Mouse (Mus musculus): ENCODE results near the gene Myh1. TPM values are rescaled to one million over a fixed set of nuclear protein-coding genes. Genes with fewer than 3 reads are reported as not detected.

Myh1 gene
- polyA plus RNA-seq, 1 experiment from 2014 or later, result 0.14 TPM

GRCm38 (mm10) chr11:67221803-67222202 is 22.0 kb downstream of the Myh1 start:
- Histone ChIP-seq H3K36me3 (ENCODE audit: control insufficient read depth, insufficient read depth) (no peaks in the 10 kb centered on the region), H3K4me3 (ENCODE audit: low read depth, low read length) (no peak overlapping the region), H3K9ac (ENCODE audit: low read depth, low read length) (no peak overlapping the region), H3K4me1 (ENCODE audit: control insufficient read depth, low read depth, low read length) (no peaks in the 10 kb centered on the region), H3K27me3 (ENCODE audit: control insufficient read depth, insufficient read depth, low read depth, low read length) (no peaks in the 10 kb centered on the region), H3K27ac (ENCODE audit: low read length) (no peak overlapping the region), H3K9me3 (replicated peaks; ENCODE audit: control insufficient read depth, low read length) (no peaks in the 10 kb centered on the region), H3K4me2 (ENCODE audit: low read depth, low read length) (no peak overlapping the region)
- 75% methylated on average over 8 of the region's 8 CpGs for WGBS (ENCODE audit: insufficient replicate concordance)
- ATAC-seq (ENCODE audit: low read depth), result no peak

DNA sequence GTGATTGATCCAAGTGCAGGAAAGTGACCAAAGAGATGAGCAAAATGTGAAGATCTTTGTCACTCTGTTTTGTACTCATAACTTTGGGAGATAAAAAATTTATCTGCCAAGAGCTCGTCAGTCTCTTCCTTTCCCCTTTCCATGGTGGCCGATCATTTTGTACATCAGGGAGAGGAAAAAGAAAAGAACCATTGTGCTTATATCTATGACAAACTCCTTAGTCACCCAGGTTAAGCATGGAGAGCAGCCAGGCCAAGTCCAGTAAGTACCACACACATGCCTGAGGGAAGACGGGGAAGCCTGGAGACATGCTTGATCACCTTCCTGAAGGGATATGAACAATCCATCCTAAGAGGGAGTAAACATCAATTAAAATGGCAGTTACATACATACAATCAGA is 24.6 kb downstream of the Myh1 start:
- Histone ChIP-seq H3K9ac (ENCODE audit: low read depth, low read length) (no peak overlapping the region), H3K4me1 (ENCODE audit: control insufficient read depth, low read depth, low read length) (no peaks in the 10 kb centered on the region), H3K4me3 (ENCODE audit: low read depth, low read length) (no peak overlapping the region), H3K4me2 (ENCODE audit: low read depth, low read length) (no peak overlapping the region), H3K36me3 (ENCODE audit: control insufficient read depth, insufficient read depth) (no peaks in the 10 kb centered on the region), H3K27me3 (ENCODE audit: control insufficient read depth, insufficient read depth, low read depth, low read length) (no peaks in the 10 kb centered on the region), H3K9me3 (replicated peaks; ENCODE audit: control insufficient read depth, low read length) (no peaks in the 10 kb centered on the region), H3K27ac (ENCODE audit: low read length) (no peak overlapping the region)
- WGBS (ENCODE audit: insufficient replicate concordance), result 59% methylated on average over 3 of the region's 3 CpGs
- ATAC-seq (ENCODE audit: low read depth), result no peak

GRCm38 (mm10) chr11:67228731-67229130 is 28.9 kb downstream of the Myh1 start:
- Histone ChIP-seq H3K36me3 (ENCODE audit: control insufficient read depth, insufficient read depth) (no peaks in the 10 kb centered on the region), H3K27ac (ENCODE audit: low read length) (no peak overlapping the region), H3K4me2 (ENCODE audit: low read depth, low read length) (no peak overlapping the region), H3K4me1 (ENCODE audit: control insufficient read depth, low read depth, low read length) (no peaks in the 10 kb centered on the region), H3K9me3 (replicated peaks; ENCODE audit: control insufficient read depth, low read length) (no peaks in the 10 kb centered on the region), H3K4me3 (ENCODE audit: low read depth, low read length) (no peak overlapping the region), H3K9ac (ENCODE audit: low read depth, low read length) (no peak overlapping the region), H3K27me3 (ENCODE audit: control insufficient read depth, insufficient read depth, low read depth, low read length) (no peaks in the 10 kb centered on the region)
- whole genome bisulfite sequencing (ENCODE audit: insufficient replicate concordance), result 66% methylated on average over 3 of the region's 3 CpGs
- ATAC-seq (ENCODE audit: low read depth), result no peak

DNA sequence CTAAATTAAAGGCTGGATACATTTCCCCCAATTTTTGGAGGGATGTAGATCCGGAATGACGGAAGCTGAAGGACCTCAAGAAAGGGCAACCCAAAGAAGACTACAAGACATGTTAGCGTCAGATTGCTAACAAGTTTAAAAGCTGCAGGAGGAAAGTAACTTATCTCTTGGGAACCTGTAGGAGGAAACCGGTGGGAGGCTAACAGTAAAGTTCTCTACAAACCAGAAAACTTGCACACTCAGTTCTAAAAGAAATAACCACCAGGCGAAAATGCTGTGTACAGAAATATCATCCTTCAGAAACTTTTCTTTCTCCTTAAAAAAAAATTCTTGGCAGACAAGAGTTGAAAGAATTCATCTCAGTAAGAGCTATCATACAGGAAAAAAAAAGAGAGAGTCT is 29.3 kb downstream of the Myh1 start:
- Histone ChIP-seq H3K9ac (ENCODE audit: low read depth, low read length) (no peak overlapping the region), H3K36me3 (ENCODE audit: control insufficient read depth, insufficient read depth) (no peaks in the 10 kb centered on the region), H3K4me2 (ENCODE audit: low read depth, low read length) (no peak overlapping the region), H3K4me1 (ENCODE audit: control insufficient read depth, low read depth, low read length) (no peaks in the 10 kb centered on the region), H3K27ac (ENCODE audit: low read length) (no peak overlapping the region), H3K4me3 (ENCODE audit: low read depth, low read length) (no peak overlapping the region), H3K9me3 (replicated peaks; ENCODE audit: control insufficient read depth, low read length) (no peaks in the 10 kb centered on the region), H3K27me3 (ENCODE audit: control insufficient read depth, insufficient read depth, low read depth, low read length) (no peaks in the 10 kb centered on the region)
- 65% methylated on average over 5 of the region's 5 CpGs for WGBS (ENCODE audit: insufficient replicate concordance)
- ATAC-seq (ENCODE audit: low read depth), result no peak

DNA sequence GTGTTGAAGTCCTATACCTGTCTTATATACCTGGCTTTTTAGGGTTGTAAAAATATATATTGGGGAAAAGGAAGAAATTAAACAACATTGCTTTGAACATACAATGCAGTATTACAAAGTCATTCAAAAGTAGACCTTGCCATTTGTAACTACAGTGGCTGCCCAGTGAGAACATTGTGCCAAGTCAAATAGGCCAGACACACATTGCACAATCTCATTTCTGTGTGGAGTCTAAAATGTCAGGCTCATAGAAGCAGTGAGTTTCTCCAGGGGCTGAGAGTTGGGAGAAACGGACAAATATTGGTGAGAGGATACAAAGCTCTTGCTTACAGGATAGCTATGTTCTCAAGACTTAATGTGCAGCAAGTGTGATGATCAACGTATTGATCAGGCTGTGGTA is 30.1 kb downstream of the Myh1 start:
- no peaks in the 10 kb centered on the region for H3K4me1 ChIP-seq (ENCODE audit: control insufficient read depth, low read depth, low read length)
- no peaks in the 10 kb centered on the region for H3K27me3 ChIP-seq (ENCODE audit: control insufficient read depth, insufficient read depth, low read depth, low read length)
- no peak overlapping the region for H3K4me2 ChIP-seq (ENCODE audit: low read depth, low read length)
- H3K27ac ChIP-seq (ENCODE audit: low read length), result no peak overlapping the region
- H3K36me3 ChIP-seq (ENCODE audit: control insufficient read depth, insufficient read depth), result no peaks in the 10 kb centered on the region
- WGBS (ENCODE audit: insufficient replicate concordance), result 46% methylated on average over 2 of the region's 2 CpGs
- H3K4me3 ChIP-seq (ENCODE audit: low read depth, low read length), result no peak overlapping the region
- H3K9ac ChIP-seq (ENCODE audit: low read depth, low read length), result no peak overlapping the region
- ATAC-seq (ENCODE audit: low read depth), result no peak
- no peaks in the 10 kb centered on the region for H3K9me3 ChIP-seq (replicated peaks; ENCODE audit: control insufficient read depth, low read length)

DNA sequence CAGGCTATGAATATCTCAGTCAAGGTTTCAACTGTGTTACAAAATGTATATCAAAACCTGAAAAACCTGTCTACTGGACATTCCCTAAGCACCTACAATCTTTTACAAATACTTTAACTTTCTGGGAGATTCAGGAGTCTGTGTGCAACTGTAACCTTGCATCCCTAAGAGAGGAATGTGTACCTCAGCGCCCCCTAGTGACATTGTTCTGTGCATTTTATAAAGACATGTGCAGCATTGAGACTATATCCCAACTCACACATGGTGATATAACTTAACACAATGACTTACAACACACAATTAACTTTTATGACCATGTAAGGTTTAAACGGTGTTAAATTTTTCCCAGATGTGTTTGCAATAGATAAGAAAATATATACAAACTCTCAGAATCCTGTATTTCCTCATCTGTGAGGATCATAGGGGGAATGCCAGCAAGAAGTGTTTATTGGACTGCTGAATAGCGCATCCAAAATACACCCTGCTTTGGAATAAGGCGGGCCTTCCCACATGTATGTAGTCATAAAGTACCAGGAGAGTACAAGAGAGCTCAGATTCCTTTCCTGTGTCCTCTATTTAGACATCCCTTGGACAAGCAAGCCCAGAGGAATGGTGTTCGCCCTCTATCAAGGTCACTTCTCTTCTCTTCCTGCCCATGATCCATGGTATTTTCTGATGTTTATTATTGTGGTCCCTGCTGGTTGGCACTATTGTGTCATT is 35.9 kb downstream of the Myh1 start:
- 43% methylated on average over 5 of the region's 5 CpGs for WGBS (ENCODE audit: insufficient replicate concordance)

GRCm38 (mm10) chr11:67236799-67237198 is 36.9 kb downstream of the Myh1 start:
- Histone ChIP-seq H3K9ac (ENCODE audit: low read depth, low read length) (no peak overlapping the region), H3K9me3 (replicated peaks; ENCODE audit: control insufficient read depth, low read length) (no peaks in the 10 kb centered on the region), H3K36me3 (ENCODE audit: control insufficient read depth, insufficient read depth) (no peaks in the 10 kb centered on the region), H3K4me3 (ENCODE audit: low read depth, low read length) (no peak overlapping the region), H3K4me2 (ENCODE audit: low read depth, low read length) (no peak overlapping the region), H3K27me3 (ENCODE audit: control insufficient read depth, insufficient read depth, low read depth, low read length) (no peaks in the 10 kb centered on the region), H3K4me1 (ENCODE audit: control insufficient read depth, low read depth, low read length) (no peaks in the 10 kb centered on the region), H3K27ac (ENCODE audit: low read length) (no peak overlapping the region)
- 63% methylated on average over 9 of the region's 9 CpGs for WGBS (ENCODE audit: insufficient replicate concordance)
- no peak for ATAC-seq (ENCODE audit: low read depth)

More for the DNA sequence above, 35.9 kb downstream of the Myh1 start:
- Histone ChIP-seq H3K4me1 (ENCODE audit: control insufficient read depth, low read depth, low read length) (no peaks in the 10 kb centered on the region), H3K4me2 (ENCODE audit: low read depth, low read length) (no peak overlapping the region), H3K36me3 (ENCODE audit: control insufficient read depth, insufficient read depth) (no peaks in the 10 kb centered on the region), H3K27ac (ENCODE audit: low read length) (no peak overlapping the region), H3K9ac (ENCODE audit: low read depth, low read length) (no peak overlapping the region), H3K27me3 (ENCODE audit: control insufficient read depth, insufficient read depth, low read depth, low read length) (no peaks in the 10 kb centered on the region), H3K4me3 (ENCODE audit: low read depth, low read length) (no peak overlapping the region), H3K9me3 (replicated peaks; ENCODE audit: control insufficient read depth, low read length) (no peaks in the 10 kb centered on the region)
- ATAC-seq (ENCODE audit: low read depth), result no peak

DNA sequence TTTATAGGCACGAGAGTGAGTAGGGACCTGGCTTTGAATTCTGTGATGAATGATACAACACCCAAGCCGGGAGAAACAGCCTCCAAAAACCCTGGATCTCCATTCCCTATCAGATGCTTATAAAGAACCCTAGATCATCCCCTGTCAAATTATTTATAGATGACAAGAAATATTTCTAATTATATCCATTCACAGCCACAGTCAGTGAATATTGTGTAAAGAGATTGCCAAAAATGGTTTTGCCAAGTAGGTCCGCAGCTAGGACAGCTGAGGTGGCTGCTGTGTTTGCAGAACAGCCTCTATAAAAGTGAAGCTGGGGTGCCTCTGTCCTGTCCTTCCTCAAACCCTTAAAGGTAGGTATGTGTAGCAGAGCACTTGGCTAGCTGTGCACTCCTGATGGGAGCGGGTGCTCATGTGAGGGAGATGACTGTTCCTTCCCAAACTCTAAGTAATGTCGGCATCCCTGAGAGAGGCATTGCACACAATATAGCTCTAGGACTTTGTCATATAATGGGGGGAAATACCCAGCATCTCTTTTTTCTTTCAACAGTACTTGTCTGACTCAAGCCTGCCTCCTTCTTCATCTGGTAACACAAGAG is 37.7 kb downstream of the Myh1 start, which contains the start of gene Myh4:
TSS of gene Myh4 (plus strand) at position 549 of the 599 bp plus-strand sequence.
- WGBS (ENCODE audit: insufficient replicate concordance), result 64% methylated on average over 5 of the region's 5 CpGs
- H3K4me3 ChIP-seq (ENCODE audit: low read depth, low read length), result no peak within 1 kb of the TSS
- no peak for ATAC-seq (ENCODE audit: low read depth)
- no peak within 1 kb of the TSS for H3K27ac ChIP-seq (ENCODE audit: low read length)
- H3K27me3 ChIP-seq (ENCODE audit: control insufficient read depth, insufficient read depth, low read depth, low read length), result no peaks in the 10 kb centered on the region
- H3K36me3 ChIP-seq (ENCODE audit: control insufficient read depth, insufficient read depth), result no peaks in the 10 kb centered on the region
- H3K9ac ChIP-seq (ENCODE audit: low read depth, low read length), result no peak within 1 kb of the TSS
- H3K4me2 ChIP-seq (ENCODE audit: low read depth, low read length), result no peak within 1 kb of the TSS
- H3K4me1 ChIP-seq (ENCODE audit: control insufficient read depth, low read depth, low read length), result no peaks in the 10 kb centered on the region
- no peaks in the 10 kb centered on the region for H3K9me3 ChIP-seq (replicated peaks; ENCODE audit: control insufficient read depth, low read length)

DNA sequence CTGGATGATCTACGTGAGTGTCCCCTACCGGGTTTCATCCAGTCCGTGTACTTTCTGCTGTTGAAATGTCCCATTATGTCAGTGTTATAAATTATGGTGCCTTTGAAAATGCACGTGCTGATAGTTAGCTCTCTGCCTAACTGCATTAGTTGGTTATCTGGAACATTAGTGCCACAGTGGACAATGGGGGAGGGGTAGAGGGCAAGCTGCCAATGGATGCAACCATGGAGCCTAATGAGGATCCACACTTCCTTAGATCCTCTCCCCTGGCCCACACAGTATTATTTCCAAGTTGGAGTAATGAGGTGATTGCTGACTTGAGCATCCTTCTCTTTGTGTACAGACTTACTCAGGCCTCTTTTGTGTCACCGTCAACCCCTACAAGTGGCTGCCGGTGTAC is 41.2 kb downstream of the Myh1 start:
- Histone ChIP-seq H3K4me3 (ENCODE audit: low read depth, low read length) (no peak overlapping the region), H3K9me3 (replicated peaks; ENCODE audit: control insufficient read depth, low read length) (no peaks in the 10 kb centered on the region), H3K36me3 (ENCODE audit: control insufficient read depth, insufficient read depth) (no peaks in the 10 kb centered on the region), H3K9ac (ENCODE audit: low read depth, low read length) (no peak overlapping the region), H3K4me2 (ENCODE audit: low read depth, low read length) (no peak overlapping the region), H3K27me3 (ENCODE audit: control insufficient read depth, insufficient read depth, low read depth, low read length) (no peaks in the 10 kb centered on the region), H3K4me1 (ENCODE audit: control insufficient read depth, low read depth, low read length) (no peaks in the 10 kb centered on the region), H3K27ac (ENCODE audit: low read length) (no peak overlapping the region)
- WGBS (ENCODE audit: insufficient replicate concordance), result 80% methylated on average over 6 of the region's 6 CpGs
- ATAC-seq (ENCODE audit: low read depth), result no peak
